Mouse (Mus musculus) frontal cortex, postnatal 25 days (tissue): ENCODE measurements around the gene Plp1.

Experiments
- DNase-seq, 2 experiments: peaks; one replicate each; pipeline ENCODE4 v3.0.0; 2022; ENCODE audit warnings: low spot score in 2 of 2

Gene Plp1

DNA sequence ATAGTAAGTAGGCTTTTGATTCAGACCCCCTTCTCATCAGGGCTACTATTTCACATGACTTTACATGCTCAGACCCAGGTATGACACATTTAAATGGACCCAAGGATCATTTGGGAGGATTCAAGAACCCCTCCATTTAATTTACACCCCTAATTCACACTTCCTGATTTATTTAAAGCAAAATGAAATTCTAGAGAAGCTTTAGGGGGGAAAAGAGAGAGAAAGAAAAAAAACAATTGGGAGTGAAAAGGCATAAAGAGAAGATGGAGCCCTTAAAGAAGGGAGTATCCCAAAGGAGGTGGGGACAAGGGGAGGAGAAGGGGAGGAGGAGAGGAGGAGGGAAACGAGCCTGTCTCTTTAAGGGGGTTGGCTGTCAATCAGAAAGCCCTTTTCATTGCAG is at the start of gene Plp1:
TSS of gene Plp1 (plus strand) at position 301 of the 400 bp plus-strand sequence.
- DNase-seq, result no peak

DNA sequence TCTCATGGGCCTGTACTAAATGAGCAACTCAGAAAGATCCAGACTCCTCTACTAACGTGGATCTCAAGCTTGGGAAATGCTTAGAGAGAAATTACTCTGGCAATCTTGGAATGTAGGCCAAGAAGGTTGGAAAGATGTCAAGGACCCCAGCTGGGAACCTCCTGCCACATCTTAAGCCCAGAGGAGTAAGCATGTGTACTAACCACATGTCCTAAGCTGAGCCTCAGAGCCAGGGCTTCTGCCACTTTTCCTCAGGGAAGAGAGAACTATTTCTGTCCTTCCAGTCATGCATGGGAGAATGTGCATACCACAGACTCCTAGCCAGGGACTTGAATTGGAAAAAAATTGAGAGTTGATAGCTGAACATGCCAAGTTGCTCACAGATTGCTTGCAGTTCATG is 49.4 kb upstream of the Plp1 start:
- no peak for DNase-seq

DNA sequence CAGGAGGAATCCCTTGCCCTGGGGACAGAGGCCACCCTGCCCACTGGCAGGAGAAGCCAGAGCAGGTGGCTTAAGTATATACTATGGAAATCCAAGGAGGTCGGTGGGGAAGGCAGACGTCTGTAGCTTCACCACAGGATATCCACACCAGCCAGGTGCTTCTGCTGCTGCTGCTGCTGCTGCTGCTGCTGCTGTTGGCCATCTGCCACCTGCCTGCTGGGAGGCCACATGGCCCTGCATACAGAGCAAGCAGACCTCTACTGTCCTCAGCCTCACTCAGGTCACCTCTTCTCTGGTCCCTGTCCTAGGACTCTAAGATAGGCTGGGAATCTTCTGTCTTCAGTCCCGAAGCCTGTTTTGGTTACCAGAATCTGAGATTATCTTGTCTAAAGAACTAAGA is 44.4 kb upstream of the Plp1 start:
- DNase-seq, result no peak

DNA sequence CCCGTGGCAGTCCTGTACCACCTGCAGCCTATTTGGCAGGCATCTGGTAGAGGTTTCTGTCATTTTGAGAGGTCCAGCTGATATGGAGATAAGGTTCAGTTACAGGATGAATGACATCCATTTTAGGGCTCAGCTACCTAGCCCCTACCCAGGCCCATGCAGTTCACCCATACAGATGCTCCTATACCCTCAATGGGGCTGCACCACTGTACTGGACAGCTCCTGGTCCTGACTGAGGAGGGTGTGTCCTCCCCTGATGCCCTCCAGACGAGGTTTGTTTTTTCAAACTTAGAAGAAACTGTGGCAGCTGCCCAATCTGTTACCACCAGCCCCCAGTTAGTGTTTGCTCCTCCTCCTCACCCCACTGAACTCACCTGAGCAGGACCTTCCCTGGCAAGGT is 43.2 kb upstream of the Plp1 start:
- DNase-seq, result no peak

DNA sequence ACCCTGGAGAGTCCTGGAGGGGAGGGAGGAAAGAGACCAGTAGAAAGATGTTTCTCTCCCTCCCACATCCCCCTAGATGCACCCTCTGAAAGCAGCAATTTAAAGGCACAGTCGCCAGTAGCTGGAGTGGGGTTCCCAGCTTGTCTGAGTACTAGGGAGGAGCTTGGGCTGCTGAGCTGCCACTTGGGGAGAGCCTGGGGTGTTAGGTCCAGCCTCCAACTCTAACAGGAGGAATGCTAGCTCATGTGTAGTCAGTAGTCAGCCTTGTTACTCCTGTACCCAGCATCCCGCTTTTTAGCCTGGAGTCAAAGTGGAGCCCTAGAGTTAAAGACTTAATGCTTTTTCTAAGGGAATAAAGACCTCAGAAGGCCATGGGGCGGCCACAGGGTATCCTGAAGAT is 42.4 kb upstream of the Plp1 start, which contains the start of gene Glra4:
TSS of gene Glra4 (minus strand) at position 101 of the 400 bp plus-strand sequence.
- DNase-seq, result no peak

DNA sequence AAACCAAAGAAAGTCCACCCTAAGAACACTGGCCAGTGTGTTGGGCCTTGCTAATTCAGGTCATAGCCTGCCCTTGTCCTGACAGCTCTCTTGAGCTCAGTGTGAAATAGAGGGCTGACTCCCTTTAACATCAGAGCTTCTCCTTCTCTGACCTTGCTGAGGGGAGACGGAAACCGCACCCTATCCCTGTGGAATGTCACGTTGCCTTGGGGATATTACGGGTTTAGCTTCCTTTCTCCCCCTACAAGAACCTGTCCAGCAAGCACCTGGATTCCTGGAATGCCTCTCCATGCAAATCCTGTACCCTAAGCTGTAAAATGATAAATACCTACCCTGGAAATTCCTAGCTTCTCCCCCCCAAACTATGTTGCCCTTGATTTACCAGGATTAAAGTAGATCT is 33.0 kb upstream of the Plp1 start:
- DNase-seq, result no peak

DNA sequence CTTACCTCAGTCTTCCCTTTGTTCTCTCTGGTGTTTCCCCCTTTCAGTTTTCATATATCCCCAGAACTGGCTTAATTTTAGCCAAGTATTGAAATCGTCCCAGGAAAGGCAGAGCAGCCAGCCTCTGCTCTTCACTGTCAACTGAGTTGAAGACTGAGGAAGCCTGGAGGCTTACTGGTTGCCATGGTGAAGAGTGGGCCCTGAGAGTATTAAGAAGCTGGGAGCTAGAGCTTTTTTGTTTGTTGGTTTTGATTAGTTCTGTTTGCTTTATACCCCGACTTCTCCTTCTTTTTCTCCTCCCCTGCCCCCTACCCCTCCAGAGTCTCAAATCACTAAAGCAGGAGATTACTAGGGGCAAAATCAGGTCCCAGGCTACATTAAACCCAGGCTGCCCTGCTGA is 25.2 kb upstream of the Plp1 start:
- DNase-seq, result no peak

DNA sequence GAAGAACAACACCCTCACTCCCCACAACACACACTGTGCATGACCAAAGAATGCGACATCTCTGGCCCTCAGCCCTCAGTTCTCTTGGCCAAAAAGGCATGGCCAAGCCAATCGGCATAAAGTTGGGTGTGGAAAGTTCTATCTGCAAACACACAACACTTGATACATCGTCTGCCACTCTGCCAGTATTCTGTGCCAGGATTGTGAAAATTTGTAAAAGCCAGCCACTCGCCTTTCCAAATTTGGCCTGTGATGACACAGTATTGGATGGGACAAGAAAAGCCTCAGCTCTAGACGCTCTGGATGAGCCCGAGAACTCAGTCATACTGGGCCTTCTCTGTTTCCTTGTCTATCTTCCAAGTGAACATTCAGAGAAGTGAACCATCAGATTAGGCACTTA is 2.7 kb upstream of the Plp1 start:
- no peak for DNase-seq

DNA sequence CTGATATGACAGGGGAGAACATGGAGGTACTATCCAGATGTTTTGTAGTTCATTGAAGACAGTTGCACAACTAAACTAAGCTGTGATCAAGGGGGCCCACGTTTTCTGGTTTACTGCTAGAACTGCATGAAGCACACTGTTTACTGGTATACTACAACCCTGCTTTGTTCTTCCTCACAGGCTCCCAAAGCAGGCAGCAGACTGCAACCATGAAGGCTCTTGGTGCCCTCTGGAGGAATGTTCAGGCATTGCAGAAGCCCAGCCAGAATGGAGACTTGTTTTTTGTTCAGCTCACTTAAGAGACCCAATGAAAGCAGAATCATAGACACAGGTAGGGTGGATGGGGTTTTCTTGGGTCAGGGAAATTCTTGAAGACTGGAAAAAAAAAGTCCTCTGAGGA is 2.2 kb upstream of the Plp1 start:
- peak; percentile 69 to 71 for DNase-seq

DNA sequence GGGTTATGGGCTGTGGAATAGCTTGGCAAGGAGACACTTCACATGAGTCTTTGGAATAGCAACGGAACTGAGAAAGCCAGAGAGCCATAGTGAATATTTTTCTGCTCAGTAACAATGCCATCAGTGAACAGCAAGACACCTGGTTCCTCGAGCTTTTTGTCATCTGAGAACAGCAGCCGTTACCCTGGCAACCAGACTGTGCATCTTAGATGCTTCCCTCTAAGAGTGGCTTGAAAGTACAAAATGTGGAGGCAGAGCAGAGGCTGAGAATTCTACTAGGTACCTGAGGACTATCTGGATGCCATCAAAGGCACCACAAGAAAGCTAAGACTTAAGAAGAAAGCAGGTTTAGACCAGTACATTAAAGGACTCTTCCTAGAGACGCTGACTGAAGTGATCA is 2.5 kb downstream of the Plp1 start:
- no peak for DNase-seq

DNA sequence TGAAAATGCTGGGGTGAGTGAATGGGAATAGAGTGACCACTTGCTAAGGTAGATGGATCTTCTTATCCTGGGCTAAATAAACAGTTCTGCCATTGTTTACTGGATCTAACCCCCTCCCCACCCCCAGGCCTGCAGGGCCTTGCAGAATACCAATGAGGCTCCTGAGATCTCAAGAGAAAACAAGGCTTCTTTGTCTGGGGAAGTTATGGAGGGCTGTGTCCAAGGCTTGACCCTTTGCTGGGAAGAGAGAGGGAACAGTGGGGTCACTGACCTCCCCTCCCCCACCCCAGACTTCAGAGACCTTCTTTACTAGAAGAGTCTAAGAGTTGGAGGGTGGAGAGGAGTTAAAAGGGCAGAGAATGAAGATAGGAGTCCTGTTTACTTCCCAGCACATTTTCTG is 6.1 kb downstream of the Plp1 start:
- no peak for DNase-seq

DNA sequence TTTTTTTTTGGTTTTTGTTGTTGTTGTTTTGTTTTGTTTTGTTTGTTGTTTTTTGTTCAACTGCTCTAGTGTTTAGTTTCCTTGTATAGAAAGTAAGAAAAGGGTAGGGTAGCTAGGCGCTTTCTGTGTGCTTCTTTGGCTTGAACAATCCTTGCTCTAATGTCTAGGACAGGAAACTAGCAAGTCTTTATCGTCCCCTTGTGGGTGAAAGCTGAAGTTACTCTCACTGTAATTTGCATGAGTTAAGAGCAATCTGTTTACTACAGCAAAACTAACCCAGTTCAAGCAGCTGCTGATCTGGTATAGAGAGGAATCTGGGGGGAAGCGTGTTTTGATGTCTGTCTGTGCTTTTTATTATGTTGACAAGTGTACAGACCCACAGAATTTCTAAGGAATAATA is 27.8 kb downstream of the Plp1 start:
- no peak for DNase-seq

DNA sequence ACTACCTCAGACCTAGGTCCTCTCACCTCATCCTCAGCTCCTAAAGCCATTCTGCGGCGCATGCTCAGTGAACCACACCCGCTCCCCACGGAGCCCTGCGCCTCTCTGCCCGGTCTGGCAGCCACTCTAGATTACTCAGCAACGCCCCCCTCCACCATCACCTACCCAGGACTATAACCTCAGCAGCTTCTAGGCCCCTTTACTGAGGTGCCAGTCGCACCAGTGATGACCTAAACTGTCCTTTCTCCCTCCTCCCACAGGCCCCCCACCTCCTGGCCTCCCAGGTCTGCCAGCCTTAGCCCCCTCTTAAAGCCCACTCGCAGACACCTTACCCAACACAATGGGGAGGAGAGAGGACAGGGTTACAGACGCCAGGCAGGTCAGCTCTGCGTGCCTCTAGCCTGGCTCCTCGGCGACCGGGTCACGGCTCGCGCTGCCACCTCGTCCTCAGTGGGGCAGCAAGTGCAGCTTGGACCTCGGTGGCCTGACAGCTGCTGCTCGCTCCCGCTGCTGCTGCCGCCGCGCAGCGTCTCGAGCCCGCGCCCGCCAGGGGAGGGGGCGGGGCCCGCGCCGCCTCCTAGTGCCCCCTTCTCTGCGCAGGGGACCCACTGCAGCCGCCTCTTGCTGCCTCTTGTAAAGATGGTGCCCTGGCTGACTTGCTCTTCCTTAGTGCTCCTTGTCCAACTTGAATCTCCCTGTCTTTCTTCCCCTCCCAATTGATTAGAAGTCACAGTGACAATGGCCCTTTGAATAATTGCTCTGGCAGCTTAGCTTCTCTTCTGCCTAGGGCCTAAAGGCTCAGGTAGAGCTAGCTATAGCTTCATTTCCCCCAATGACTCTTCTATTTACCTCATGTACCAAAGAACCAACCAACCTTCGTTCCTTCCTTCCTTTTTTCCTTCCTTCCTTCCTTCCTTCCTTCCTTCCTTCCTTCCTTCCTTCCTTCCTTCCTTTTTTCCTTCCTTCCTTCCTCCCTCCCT is 45.9 kb downstream of the Plp1 start, which contains the start of gene Rab9b:
TSS of gene Rab9b (minus strand) at position 695 of the 980 bp plus-strand sequence.
- DNase-seq, result peak; percentile 8 to 34
